Mouse (Mus musculus) frontal cortex, adult 2 months (tissue): ENCODE measurements at regions not wholly inside any gene's neighbourhood (a gene's known extent, or its start where the extent isn't known, plus 50 kb on each side); places are given as distances from the start of the nearest gene placed in this dataset.

ENCODE experiments used
- DNase-seq, 2 experiments: peaks; one replicate each; pipeline ENCODE4 v3.0.0; 2022; ENCODE audit warnings: low spot score in 1 of 2; ENCODE audit errors: extremely low spot score in 1 of 2

GRCm38 (mm10) chr9:8330886-8331476 lies 196.9 kb upstream of the Cep126 start:
- DNase-seq, result peak; percentile 44 to 65

GRCm38 (mm10) chr9:8340628-8341027 lies 203.3 kb upstream of the Trpc6 start:
- DNase-seq, result no peak

GRCm38 (mm10) chr9:8351071-8351470 lies 192.9 kb upstream of the Trpc6 start:
- DNase-seq, result no peak
